Mouse (Mus musculus): Measurements from ENCODE around the gene Gpatch3. TPM values are rescaled to one million over a fixed set of nuclear protein-coding genes. Genes with fewer than 3 reads are reported as not detected.

The Gpatch3 gene
- polyA plus RNA-seq, 1 experiment from 2014 or later: 10.3 TPM

GRCm38 (mm10) chr4:133619473-133620136, 45.1 kb downstream of the Gpatch3 start:
- ATAC-seq (ENCODE audit: insufficient number of reproducible peaks, low FRiP score, low TSS enrichment, low read depth) (no peak), DNase-seq (ENCODE audit: low spot score) (no peak)
- Histone ChIP-seq H3K27me3 (ENCODE audit: control insufficient read depth, insufficient read depth, low read length) (no peaks in the 10 kb centered on the region), H3K27ac (replicated peaks; ENCODE audit: low read depth, low read length) (no peak overlapping the region), H3K36me3 (ENCODE audit: control insufficient read depth, insufficient read depth, low read length) (no peaks in the 10 kb centered on the region; the same call in none of the 2 replicates), H3K4me2 (ENCODE audit: low read depth, severe bottlenecking) (no peak overlapping the region), H3K9ac (ENCODE audit: low read length) (no peak overlapping the region), H3K9me3 (ENCODE audit: control insufficient read depth, low read length) (no peaks in the 10 kb centered on the region), H3K4me3 (ENCODE audit: low read depth, low read length) (no peak overlapping the region), H3K4me1 (ENCODE audit: control insufficient read depth, insufficient read depth, low read length) (no peaks in the 10 kb centered on the region)
- WGBS: 70% methylated on average over 4 of the region's 4 CpGs

- Histone ChIP-seq H3K36me3 (ENCODE audit: control insufficient read depth, insufficient read depth, low read length) (peaks cover 2% of the 10 kb centered on the region), H3K27ac (replicated peaks; ENCODE audit: low read depth, low read length) (no peak overlapping the region), H3K4me3 (ENCODE audit: low read depth, low read length) (no peak overlapping the region), H3K4me1 (ENCODE audit: control insufficient read depth, insufficient read depth, low read length) (no peaks in the 10 kb centered on the region), H3K27me3 (ENCODE audit: control insufficient read depth, insufficient read depth, low read length) (no peaks in the 10 kb centered on the region), H3K4me2 (ENCODE audit: low read depth, severe bottlenecking) (no peak overlapping the region), H3K9ac (ENCODE audit: low read length) (no peak overlapping the region), H3K9me3 (ENCODE audit: control insufficient read depth, low read length) (no peaks in the 10 kb centered on the region)
- ATAC-seq (ENCODE audit: insufficient number of reproducible peaks, low FRiP score, low TSS enrichment, low read depth): no peak
- DNase-seq (ENCODE audit: low spot score): no peak
- 90% methylated on average over 8 of the region's 8 CpGs for WGBS
Observed at GRCm38 (mm10) chr4:133620668-133621067, 46.1 kb downstream of the Gpatch3 start.

DNA sequence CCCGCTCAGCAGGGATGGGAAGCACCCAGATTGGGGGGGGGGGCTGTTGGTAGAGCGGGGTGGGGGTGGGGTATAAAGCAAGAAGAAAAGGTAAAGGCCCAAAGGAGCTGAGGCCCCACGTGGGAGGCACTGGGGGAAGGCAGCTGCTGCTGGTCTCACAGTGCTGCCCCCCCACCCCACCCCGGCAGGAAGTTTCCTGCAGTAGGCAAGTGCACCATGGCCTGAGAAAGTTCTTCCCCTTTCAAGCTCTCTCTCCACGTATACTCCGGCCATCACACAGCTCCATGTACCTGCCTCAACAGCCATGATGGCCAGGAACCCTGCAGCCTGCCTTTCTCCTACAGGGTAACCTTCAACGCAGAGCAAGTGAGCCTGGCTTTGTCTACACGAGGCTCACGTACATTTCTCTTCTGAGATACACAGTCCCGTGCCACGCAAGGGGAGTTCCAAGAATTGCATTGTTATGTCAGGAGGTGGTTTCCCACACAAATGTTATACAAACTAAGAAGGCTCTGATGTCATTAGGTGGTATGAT, 47.7 kb downstream of the Gpatch3 start:
- Histone ChIP-seq H3K27me3 (ENCODE audit: control insufficient read depth, insufficient read depth, low read length) (no peaks in the 10 kb centered on the region), H3K4me2 (ENCODE audit: low read depth, severe bottlenecking) (no peak overlapping the region), H3K4me1 (ENCODE audit: control insufficient read depth, insufficient read depth, low read length) (no peaks in the 10 kb centered on the region), H3K9me3 (ENCODE audit: control insufficient read depth, low read length) (no peaks in the 10 kb centered on the region), H3K27ac (replicated peaks; ENCODE audit: low read depth, low read length) (no peak overlapping the region), H3K9ac (ENCODE audit: low read length) (no peak overlapping the region), H3K36me3 (ENCODE audit: control insufficient read depth, insufficient read depth, low read length) (peaks cover 2% of the 10 kb centered on the region), H3K4me3 (ENCODE audit: low read depth, low read length) (no peak overlapping the region)
- ATAC-seq (ENCODE audit: insufficient number of reproducible peaks, low FRiP score, low TSS enrichment, low read depth) (no peak), DNase-seq (ENCODE audit: low spot score) (no peak)
- 83% methylated on average over 11 of the region's 11 CpGs for WGBS

- Histone ChIP-seq H3K27ac (replicated peaks; ENCODE audit: low read depth, low read length) (no peak overlapping the region), H3K9ac (ENCODE audit: low read length) (no peak overlapping the region), H3K27me3 (ENCODE audit: control insufficient read depth, insufficient read depth, low read length) (no peaks in the 10 kb centered on the region), H3K36me3 (ENCODE audit: control insufficient read depth, insufficient read depth, low read length) (peaks cover 2% of the 10 kb centered on the region), H3K4me3 (ENCODE audit: low read depth, low read length) (no peak overlapping the region), H3K4me1 (ENCODE audit: control insufficient read depth, insufficient read depth, low read length) (no peaks in the 10 kb centered on the region), H3K4me2 (ENCODE audit: low read depth, severe bottlenecking) (no peak overlapping the region), H3K9me3 (ENCODE audit: control insufficient read depth, low read length) (no peaks in the 10 kb centered on the region)
- 90% methylated on average over 7 of the region's 7 CpGs for WGBS
- DNase-seq (ENCODE audit: low spot score) (no peak), ATAC-seq (ENCODE audit: insufficient number of reproducible peaks, low FRiP score, low TSS enrichment, low read depth) (no peak)
Observed at GRCm38 (mm10) chr4:133624830-133625229, 50.3 kb downstream of the Gpatch3 start.

GRCm38 (mm10) chr4:133625621-133626071, 51.1 kb downstream of the Gpatch3 start:
- DNase-seq (ENCODE audit: low spot score) (no peak), ATAC-seq (ENCODE audit: insufficient number of reproducible peaks, low FRiP score, low TSS enrichment, low read depth) (no peak)
- Histone ChIP-seq H3K4me3 (ENCODE audit: low read depth, low read length) (no peak overlapping the region), H3K36me3 (ENCODE audit: control insufficient read depth, insufficient read depth, low read length) (peaks cover 2% of the 10 kb centered on the region), H3K27ac (replicated peaks; ENCODE audit: low read depth, low read length) (no peak overlapping the region), H3K9me3 (ENCODE audit: control insufficient read depth, low read length) (no peaks in the 10 kb centered on the region), H3K4me2 (ENCODE audit: low read depth, severe bottlenecking) (no peak overlapping the region), H3K27me3 (ENCODE audit: control insufficient read depth, insufficient read depth, low read length) (no peaks in the 10 kb centered on the region), H3K4me1 (ENCODE audit: control insufficient read depth, insufficient read depth, low read length) (no peaks in the 10 kb centered on the region), H3K9ac (ENCODE audit: low read length) (no peak overlapping the region)
- 79% methylated on average over 11 of the region's 11 CpGs for WGBS

- 47% methylated on average over 5 of the region's 5 CpGs for WGBS
- Histone ChIP-seq H3K4me2 (ENCODE audit: low read depth, severe bottlenecking) (no peak overlapping the region), H3K36me3 (ENCODE audit: control insufficient read depth, insufficient read depth, low read length) (peaks cover 2% of the 10 kb centered on the region), H3K27ac (replicated peaks; ENCODE audit: low read depth, low read length) (no peak overlapping the region), H3K9ac (ENCODE audit: low read length) (no peak overlapping the region), H3K4me1 (ENCODE audit: control insufficient read depth, insufficient read depth, low read length) (no peaks in the 10 kb centered on the region), H3K9me3 (ENCODE audit: control insufficient read depth, low read length) (no peaks in the 10 kb centered on the region), H3K27me3 (ENCODE audit: control insufficient read depth, insufficient read depth, low read length) (no peaks in the 10 kb centered on the region), H3K4me3 (ENCODE audit: low read depth, low read length) (no peak overlapping the region)
- ATAC-seq (ENCODE audit: insufficient number of reproducible peaks, low FRiP score, low TSS enrichment, low read depth) (no peak), DNase-seq (ENCODE audit: low spot score) (no peak)
Observed at GRCm38 (mm10) chr4:133626221-133626620, 51.7 kb downstream of the Gpatch3 start.

DNA sequence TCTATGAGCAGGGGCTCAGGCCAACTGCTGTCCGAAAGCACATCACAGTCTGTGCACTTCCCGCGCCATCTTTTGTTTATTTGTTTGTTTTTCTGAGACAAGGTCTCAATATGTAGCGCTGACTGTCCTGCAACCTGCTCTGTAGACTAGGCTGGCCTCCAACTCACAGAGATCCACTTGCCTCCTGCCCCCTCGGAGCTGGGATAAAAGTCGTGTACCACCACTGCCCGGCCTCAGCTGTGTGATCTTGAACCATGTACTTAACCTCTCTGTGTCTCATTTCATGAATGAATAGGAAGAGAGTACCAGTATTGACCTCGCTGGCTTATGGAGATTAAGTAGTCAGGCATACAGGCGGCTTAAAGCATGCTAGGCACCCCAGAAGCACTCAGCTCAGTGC, 52.1 kb downstream of the Gpatch3 start:
- WGBS: 89% methylated on average over 9 of the region's 9 CpGs
- Histone ChIP-seq H3K9me3 (ENCODE audit: control insufficient read depth, low read length) (no peaks in the 10 kb centered on the region), H3K36me3 (ENCODE audit: control insufficient read depth, insufficient read depth, low read length) (peaks cover 2% of the 10 kb centered on the region), H3K4me2 (ENCODE audit: low read depth, severe bottlenecking) (no peak overlapping the region), H3K27me3 (ENCODE audit: control insufficient read depth, insufficient read depth, low read length) (no peaks in the 10 kb centered on the region), H3K4me3 (ENCODE audit: low read depth, low read length) (no peak overlapping the region), H3K9ac (ENCODE audit: low read length) (no peak overlapping the region), H3K4me1 (ENCODE audit: control insufficient read depth, insufficient read depth, low read length) (no peaks in the 10 kb centered on the region), H3K27ac (replicated peaks; ENCODE audit: low read depth, low read length) (no peak overlapping the region)
- ATAC-seq (ENCODE audit: insufficient number of reproducible peaks, low FRiP score, low TSS enrichment, low read depth): no peak
- DNase-seq (ENCODE audit: low spot score): no peak

DNA sequence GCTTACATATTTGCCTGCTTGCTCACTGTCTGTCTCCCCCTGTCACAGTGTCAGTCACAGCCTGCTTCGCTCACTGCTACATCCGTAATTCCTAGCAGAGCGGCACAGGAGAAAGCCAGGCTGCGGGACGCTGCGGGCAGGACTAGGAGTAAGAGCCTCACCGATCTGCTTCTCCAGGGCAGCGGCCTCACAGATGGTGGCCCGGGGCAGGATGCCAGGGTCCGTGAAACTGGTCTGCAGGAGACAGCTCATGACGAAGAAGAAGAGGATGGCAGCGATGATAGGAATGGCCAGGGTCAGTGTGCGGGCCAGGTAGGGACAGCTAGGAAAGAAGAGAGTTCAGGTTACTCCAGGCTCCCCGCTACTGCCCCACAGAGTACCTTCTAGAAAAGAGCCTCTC, 52.5 kb downstream of the Gpatch3 start:
- ATAC-seq (ENCODE audit: insufficient number of reproducible peaks, low FRiP score, low TSS enrichment, low read depth) (no peak), DNase-seq (ENCODE audit: low spot score) (no peak)
- WGBS: 92% methylated on average over 14 of the region's 14 CpGs
- no peak overlapping the region for H3K4me3 ChIP-seq (ENCODE audit: low read depth, low read length)
- H3K9ac ChIP-seq (ENCODE audit: low read length): no peak overlapping the region
- peaks cover 3% of the 10 kb centered on the region; the same call in 1 of the 2 replicates for H3K4me1 ChIP-seq (ENCODE audit: control insufficient read depth, insufficient read depth, low read length)
- H3K4me2 ChIP-seq (ENCODE audit: low read depth, severe bottlenecking): no peak overlapping the region
- no peaks in the 10 kb centered on the region for H3K27me3 ChIP-seq (ENCODE audit: control insufficient read depth, insufficient read depth, low read length)
- H3K9me3 ChIP-seq (ENCODE audit: control insufficient read depth, low read length): no peaks in the 10 kb centered on the region
- peaks cover 2% of the 10 kb centered on the region for H3K36me3 ChIP-seq (ENCODE audit: control insufficient read depth, insufficient read depth, low read length)
- H3K27ac ChIP-seq (replicated peaks; ENCODE audit: low read depth, low read length): no peak overlapping the region

Data from limb, embryonic 11.5 days (tissue).